Mouse (Mus musculus): ENCODE results near the gene Ces2f.

GRCm38 (mm10) chr8:104947056-104947455 is at the start of gene Ces2f:
- TF ChIP-seq POLR2A (IDR thresholded peaks at IDR 0.05; ENCODE audit: borderline replicate concordance, extremely low read depth, low read depth, low read length) (no peak), CTCF (IDR thresholded peaks at IDR 0.05; ENCODE audit: insufficient read depth, low read length) (no peak)
